ENCODE assay signal across 15 mouse cellular contexts in the genomic region with DNA sequence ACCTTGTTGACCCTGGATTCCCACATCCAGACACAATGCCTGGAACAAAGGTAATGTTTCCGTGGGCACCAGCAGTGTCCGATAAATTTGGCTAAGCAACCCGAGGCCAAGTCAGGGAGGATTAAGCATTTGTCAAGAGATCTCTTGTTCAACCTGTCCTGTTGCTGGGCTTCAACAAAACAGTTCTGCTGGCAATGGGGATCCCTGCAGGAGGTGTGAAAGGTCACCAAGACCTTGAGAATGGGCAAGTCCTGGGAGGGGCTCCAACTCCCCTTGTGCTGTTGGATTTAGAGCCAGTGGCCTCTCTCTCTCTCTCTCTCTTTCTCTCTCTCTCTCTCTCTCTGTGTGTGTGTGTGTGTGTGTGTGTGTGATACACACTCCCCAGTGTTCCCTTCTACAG. TPM values are rescaled to one million over a fixed set of nuclear protein-coding genes. Genes with fewer than 3 reads are reported as not detected.
A peak's percentile ranks its signal among the peaks of the same experiment; 100 is the strongest.
DNase-seq lines count a peak whose midpoint lies in the region; ATAC-seq and TF ChIP-seq lines count a peak whose summit lies in the region.
"Had no signal": no experiment of that assay in that cellular context is flagged by ENCODE, and none has a peak within 500 bp of the region (broad histone marks: within the 10 kb centered on the region; RNA-seq: fewer than 3 reads in every experiment).

No protein-coding gene starts in this region.

- peaks cover 34% of the 10 kb centered on the region for H3K4me1 ChIP-seq in kidney, embryonic 14.5 days (ENCODE audit: control insufficient read depth, insufficient read depth, low read length)
- peaks cover 69 to 76% of the 10 kb centered on the region in 2 experiments for H3K4me1 ChIP-seq in heart, embryonic 14.5 days (ENCODE audit: control insufficient read depth in 2 of 2, insufficient read depth in 2 of 2, low read length in 2 of 2)
- H3K4me1 ChIP-seq in small intestine, adult 2 months (ENCODE audit: control insufficient read depth, insufficient read depth, insufficient read length, low read length), result peaks cover 49% of the 10 kb centered on the region

- no peak for TF ChIP-seq CTCF in small intestine, adult 2 months (IDR thresholded peaks at IDR 0.05; ENCODE audit: extremely low read depth, insufficient read length, insufficient replicate concordance, low read depth, low read length)

- WGBS in kidney, embryonic 14.5 days, result 84% methylated on average over 3 of the region's 3 CpGs
- WGBS in heart, embryonic 14.5 days, result 44% methylated on average over 3 of the region's 3 CpGs
- 86% methylated on average over 3 of the region's 3 CpGs for WGBS in small intestine, adult 2 months

- H3K27me3 ChIP-seq in kidney, embryonic 14.5 days (ENCODE audit: control insufficient read depth, insufficient read depth, low read length), result no peaks in the 10 kb centered on the region
- H3K27me3 ChIP-seq in heart, embryonic 14.5 days (ENCODE audit: control insufficient read depth, insufficient read depth, low read length), result no peaks in the 10 kb centered on the region
- no peaks in the 10 kb centered on the region for H3K27me3 ChIP-seq in small intestine, adult 2 months (ENCODE audit: control insufficient read depth, insufficient read depth, low read length)
- H3K27me3 ChIP-seq: midbrain, embryonic 12.5 days had no signal

- DNase-seq in kidney, adult 11 months, result peak; percentile 35
- DNase-seq in heart, adult 18-20 months, result peak; percentile 57 to 72
- DNase-seq in urinary bladder, postnatal 10 days (ENCODE audit: low spot score), result no peak
- DNase-seq: cerebellum, adult 11-12 months; gastrocnemius, postnatal 36 days; lung, postnatal 10 days; thymus, adult 18-20 months had no signal

- no peak overlapping the region for H3K4me2 ChIP-seq in kidney, embryonic 14.5 days (replicated peaks; ENCODE audit: low read depth, low read length)
- H3K4me2 ChIP-seq in heart, embryonic 14.5 days (ENCODE audit: low read length), result no peak overlapping the region
- H3K4me2 ChIP-seq: hindbrain, embryonic 14.5 days; liver, embryonic 11.5 days; midbrain, embryonic 12.5 days had no signal

- ATAC-seq in kidney, embryonic 14.5 days (ENCODE audit: low FRiP score, low TSS enrichment), result no peak
- ATAC-seq in heart, embryonic 14.5 days (ENCODE audit: insufficient number of reproducible peaks, insufficient read depth, low FRiP score, low read depth), result no peak
- ATAC-seq in activated CD4-positive, CD25-positive, alpha-beta regulatory T cell, adult 4 months, result no peak
- ATAC-seq: forebrain, embryonic 16.5 days had no signal

- no peaks in the 10 kb centered on the region for H3K36me3 ChIP-seq in kidney, embryonic 14.5 days (ENCODE audit: control insufficient read depth, insufficient read depth, low read length)
- H3K36me3 ChIP-seq in heart, embryonic 14.5 days (ENCODE audit: control insufficient read depth, insufficient read depth, low read length), result no peaks in the 10 kb centered on the region
- no peaks in the 10 kb centered on the region for H3K36me3 ChIP-seq in small intestine, adult 2 months (ENCODE audit: control insufficient read depth, insufficient read depth, low read length)
- H3K36me3 ChIP-seq: midbrain, embryonic 12.5 days had no signal

- no peak overlapping the region for H3K4me3 ChIP-seq in kidney, embryonic 14.5 days (ENCODE audit: low read length)
- no peak overlapping the region for H3K4me3 ChIP-seq in heart, embryonic 14.5 days (ENCODE audit: control insufficient read depth in 1 of 2, insufficient read depth in 1 of 2, low read depth in 1 of 2, low read length in 2 of 2)
- no peak overlapping the region for H3K4me3 ChIP-seq in small intestine, adult 2 months (ENCODE audit: low read depth, low read length)
- H3K4me3 ChIP-seq: midbrain, embryonic 12.5 days had no signal

- TF ChIP-seq POLR2A in small intestine, adult 2 months (IDR thresholded peaks at IDR 0.05; ENCODE audit: low read depth, low read length), result no peak

- H3K9me3 ChIP-seq in kidney, embryonic 14.5 days (ENCODE audit: control insufficient read depth, low read length), result no peaks in the 10 kb centered on the region
- no peaks in the 10 kb centered on the region for H3K9me3 ChIP-seq in heart, embryonic 14.5 days (ENCODE audit: control insufficient read depth, low read length)
- H3K9me3 ChIP-seq: midbrain, embryonic 12.5 days had no signal

- H3K9ac ChIP-seq in kidney, embryonic 14.5 days (ENCODE audit: low read depth, low read length), result no peak overlapping the region
- H3K9ac ChIP-seq in heart, embryonic 14.5 days (ENCODE audit: low read length), result peak overlapping the region; percentile 63; the same call in 1 of the 2 replicates
- H3K9ac ChIP-seq: hindbrain, embryonic 14.5 days; midbrain, embryonic 12.5 days had no signal

- H3K27ac ChIP-seq in kidney, embryonic 14.5 days (ENCODE audit: low read depth, low read length), result no peak overlapping the region
- H3K27ac ChIP-seq in heart, embryonic 14.5 days (replicated peaks in 1 of 2; ENCODE audit: control insufficient read depth in 1 of 2, insufficient read depth in 1 of 2, low read depth in 2 of 2, low read length in 2 of 2), result peak overlapping the region; percentile 38 to 84
- peak overlapping the region; percentile 68; the same call in 1 of the 2 replicates for H3K27ac ChIP-seq in small intestine, adult 2 months (ENCODE audit: insufficient read depth, low read depth, low read length)
- H3K27ac ChIP-seq: hindbrain, embryonic 14.5 days; midbrain, embryonic 12.5 days had no signal

RNA-seq across cellular contexts. Expression of gene Atp2a2, which starts 22.2 kb away (rescaled TPM):
- polyA plus RNA-seq in kidney, embryonic 14.5 days (2014; fragmentation: Nextera tagmentation; extraction: Ambion mirVana), result 30.3 and 53.2 TPM in 2 replicates
- total RNA-seq in heart, adult 18-20 months (2021), result over 10,000 TPM; 12,284 to 12,648 TPM
- polyA plus RNA-seq in heart, embryonic 14.5 days (2014; fragmentation: Nextera tagmentation; extraction: Ambion mirVana), result 472 and 483 TPM in 2 replicates
- 47.2 and 60.1 TPM in 2 replicates for polyA plus RNA-seq in small intestine, adult 2 months (2012; rRNA removed)
- 10 to 100 TPM; 14.0 to 17.6 TPM for polyA plus RNA-seq in activated CD4-positive, CD25-positive, alpha-beta regulatory T cell, adult 4 months (2017; shearing (Covaris generic))
